Mouse (Mus musculus): ENCODE data around the gene Tmem176b. TPM values are rescaled to one million over a fixed set of nuclear protein-coding genes. Genes with fewer than 3 reads are reported as not detected.
"Not testable (repeated sequence)": the region's sequence is repeated elsewhere in the genome, so short reads cannot be mapped to it uniquely, and the experiment has no call there.

Tmem176b gene
- total and polyA plus RNA-seq, 2 experiments: 92.9 to 394 TPM

- peaks cover 15% of the 10 kb centered on the region for H3K4me1 ChIP-seq (ENCODE audit: control insufficient read depth, insufficient read depth, low read length)
- no peaks in the 10 kb centered on the region for H3K79me2 ChIP-seq (ENCODE audit: control insufficient read depth, insufficient read depth, low read length)
- no peaks in the 10 kb centered on the region for H3K27me3 ChIP-seq (ENCODE audit: control insufficient read depth, insufficient read depth, low read length)
- H3K27ac ChIP-seq (replicated peaks; ENCODE audit: insufficient read depth, low read depth, low read length): peak overlapping the region; percentile 61
- no peak overlapping the region for H3K4me3 ChIP-seq (ENCODE audit: insufficient read depth, low read depth, low read length)
- H3K36me3 ChIP-seq (ENCODE audit: control insufficient read depth, insufficient read depth, low read length): peaks cover 9% of the 10 kb centered on the region
- TF ChIP-seq POLR2A (IDR thresholded peaks at IDR 0.05; ENCODE audit: extremely low read depth, insufficient read depth, low read length) (no peak), CTCF (IDR thresholded peaks at IDR 0.05; ENCODE audit: low read depth, low read length) (no peak)
- DNase-seq (ENCODE audit: extremely low read depth, low read depth, low spot score): no peak
- H3K9ac ChIP-seq (ENCODE audit: low read depth, low read length): no peak overlapping the region
- 79% methylated on average over 5 of the region's 5 CpGs for WGBS
These were observed 10.2 kb downstream of the Tmem176b start for GRCm38 (mm10) chr6:48831141-48831540.

DNA sequence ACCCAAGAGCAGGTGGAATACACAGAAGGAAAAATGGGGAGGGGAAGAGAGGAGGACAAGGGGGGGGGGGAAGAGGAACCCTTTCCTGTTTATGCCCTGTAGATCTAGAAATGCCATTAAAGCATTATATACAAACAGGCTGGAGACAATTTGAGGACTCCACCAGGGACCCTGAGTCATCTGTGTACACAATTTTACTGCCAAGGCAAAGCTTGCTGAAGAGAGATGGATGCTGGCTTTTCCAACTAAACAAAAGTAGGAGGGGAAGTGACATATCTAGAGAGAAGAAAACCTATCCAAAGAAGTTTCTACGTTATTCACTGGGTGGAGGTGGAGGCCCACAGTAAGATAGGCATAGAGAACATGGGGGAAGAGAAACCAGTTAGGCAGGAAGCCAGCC is 11.1 kb downstream of the Tmem176b start:
- H3K27me3 ChIP-seq (ENCODE audit: control insufficient read depth, insufficient read depth, low read length): no peaks in the 10 kb centered on the region
- H3K9ac ChIP-seq (ENCODE audit: low read depth, low read length): no peak overlapping the region
- H3K27ac ChIP-seq (replicated peaks; ENCODE audit: insufficient read depth, low read depth, low read length): peak overlapping the region; percentile 89
- peaks cover 17% of the 10 kb centered on the region for H3K4me1 ChIP-seq (ENCODE audit: control insufficient read depth, insufficient read depth, low read length)
- 0% methylated on average over 1 of the region's 1 CpGs for WGBS
- TF ChIP-seq CTCF (IDR thresholded peaks at IDR 0.05; ENCODE audit: low read depth, low read length) (no peak), POLR2A (IDR thresholded peaks at IDR 0.05; ENCODE audit: extremely low read depth, insufficient read depth, low read length) (no peak)
- peak; percentile 63 for DNase-seq (ENCODE audit: extremely low read depth, low read depth, low spot score)
- H3K4me3 ChIP-seq (ENCODE audit: insufficient read depth, low read depth, low read length): no peak overlapping the region
- H3K36me3 ChIP-seq (ENCODE audit: control insufficient read depth, insufficient read depth, low read length): peaks cover 9% of the 10 kb centered on the region
- no peaks in the 10 kb centered on the region for H3K79me2 ChIP-seq (ENCODE audit: control insufficient read depth, insufficient read depth, low read length)

- H3K27me3 ChIP-seq (ENCODE audit: control insufficient read depth, insufficient read depth, low read length): no peaks in the 10 kb centered on the region
- no peak for TF ChIP-seq POLR2A (IDR thresholded peaks at IDR 0.05; ENCODE audit: extremely low read depth, insufficient read depth, low read length)
- no peak for TF ChIP-seq CTCF (IDR thresholded peaks at IDR 0.05; ENCODE audit: low read depth, low read length)
- H3K27ac ChIP-seq (replicated peaks; ENCODE audit: insufficient read depth, low read depth, low read length): peak overlapping the region; percentile 89
- H3K4me1 ChIP-seq (ENCODE audit: control insufficient read depth, insufficient read depth, low read length): peaks cover 19% of the 10 kb centered on the region
- H3K79me2 ChIP-seq (ENCODE audit: control insufficient read depth, insufficient read depth, low read length): no peaks in the 10 kb centered on the region
- no peak overlapping the region for H3K4me3 ChIP-seq (ENCODE audit: insufficient read depth, low read depth, low read length)
- no peak overlapping the region for H3K9ac ChIP-seq (ENCODE audit: low read depth, low read length)
- peaks cover 9% of the 10 kb centered on the region for H3K36me3 ChIP-seq (ENCODE audit: control insufficient read depth, insufficient read depth, low read length)
- DNase-seq (ENCODE audit: extremely low read depth, low read depth, low spot score): peak; percentile 89
These were observed 11.6 kb downstream of the Tmem176b start for GRCm38 (mm10) chr6:48829651-48830050.

DNA sequence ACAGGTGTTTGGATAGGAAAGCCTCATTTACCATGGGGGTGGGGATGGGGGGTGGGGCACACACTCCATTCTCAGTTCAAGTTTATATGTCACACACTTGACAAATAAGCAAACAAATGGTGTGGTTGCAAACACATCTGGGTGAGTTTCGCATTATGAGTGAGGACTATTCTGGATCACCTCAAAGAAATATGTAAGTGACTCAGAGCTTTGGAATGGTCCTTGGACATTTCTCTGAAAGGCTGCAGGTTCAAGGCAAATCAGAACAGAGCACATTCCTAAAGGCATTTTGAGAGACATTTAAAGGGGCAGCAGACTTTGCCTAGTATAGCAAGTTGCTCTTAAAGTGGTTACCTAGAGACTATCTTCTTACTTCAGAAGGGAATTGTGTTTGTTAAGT is 12.3 kb downstream of the Tmem176b start:
- H3K4me1 ChIP-seq (ENCODE audit: control insufficient read depth, insufficient read depth, low read length): peaks cover 19% of the 10 kb centered on the region
- 19% methylated on average over 1 of the region's 1 CpGs for WGBS
- TF ChIP-seq CTCF (IDR thresholded peaks at IDR 0.05; ENCODE audit: low read depth, low read length): no peak
- TF ChIP-seq POLR2A (IDR thresholded peaks at IDR 0.05; ENCODE audit: extremely low read depth, insufficient read depth, low read length): no peak

GRCm38 (mm10) chr6:48825016-48825415 is 16.3 kb downstream of the Tmem176b start:
- Histone ChIP-seq H3K27ac (replicated peaks; ENCODE audit: insufficient read depth, low read depth, low read length) (peak overlapping the region; percentile 77), H3K36me3 (ENCODE audit: control insufficient read depth, insufficient read depth, low read length) (no peaks in the 10 kb centered on the region), H3K27me3 (ENCODE audit: control insufficient read depth, insufficient read depth, low read length) (no peaks in the 10 kb centered on the region), H3K4me1 (ENCODE audit: control insufficient read depth, insufficient read depth, low read length) (peaks cover 9% of the 10 kb centered on the region), H3K79me2 (ENCODE audit: control insufficient read depth, insufficient read depth, low read length) (no peaks in the 10 kb centered on the region), H3K4me3 (ENCODE audit: insufficient read depth, low read depth, low read length) (no peak overlapping the region), H3K9ac (ENCODE audit: low read depth, low read length) (no peak overlapping the region)
- 10% methylated on average over 7 of the region's 7 CpGs for WGBS
- peak; percentile 93 for DNase-seq (ENCODE audit: extremely low read depth, low read depth, low spot score)
- no peak for TF ChIP-seq POLR2A (IDR thresholded peaks at IDR 0.05; ENCODE audit: extremely low read depth, insufficient read depth, low read length)
- no peak for TF ChIP-seq CTCF (IDR thresholded peaks at IDR 0.05; ENCODE audit: low read depth, low read length)

More for the DNA sequence above, 12.3 kb downstream of the Tmem176b start:
- no peak overlapping the region for H3K4me3 ChIP-seq (ENCODE audit: insufficient read depth, low read depth, low read length)
- no peaks in the 10 kb centered on the region for H3K79me2 ChIP-seq (ENCODE audit: control insufficient read depth, insufficient read depth, low read length)
- no peaks in the 10 kb centered on the region for H3K27me3 ChIP-seq (ENCODE audit: control insufficient read depth, insufficient read depth, low read length)
- H3K9ac ChIP-seq (ENCODE audit: low read depth, low read length): no peak overlapping the region
- H3K36me3 ChIP-seq (ENCODE audit: control insufficient read depth, insufficient read depth, low read length): peaks cover 9% of the 10 kb centered on the region
- peak; percentile 30 for DNase-seq (ENCODE audit: extremely low read depth, low read depth, low spot score)
- H3K27ac ChIP-seq (replicated peaks; ENCODE audit: insufficient read depth, low read depth, low read length): no peak overlapping the region

GRCm38 (mm10) chr6:48821991-48822785 is 19.1 kb downstream of the Tmem176b start:
- DNase-seq (ENCODE audit: extremely low read depth, low read depth, low spot score): peak; percentile 39

More at GRCm38 (mm10) chr6:48821991-48822785, 19.1 kb downstream of the Tmem176b start:
- H3K4me3 ChIP-seq (ENCODE audit: insufficient read depth, low read depth, low read length); H3K4me1 ChIP-seq (ENCODE audit: control insufficient read depth, insufficient read depth, low read length); H3K79me2 ChIP-seq (ENCODE audit: control insufficient read depth, insufficient read depth, low read length); H3K27ac ChIP-seq (replicated peaks; ENCODE audit: insufficient read depth, low read depth, low read length); H3K27me3 ChIP-seq (ENCODE audit: control insufficient read depth, insufficient read depth, low read length); H3K9ac ChIP-seq (ENCODE audit: low read depth, low read length); H3K36me3 ChIP-seq (ENCODE audit: control insufficient read depth, insufficient read depth, low read length): not testable (repeated sequence)
- 53% methylated on average over 7 of the region's 7 CpGs for WGBS
